Mouse (Mus musculus) megakaryocyte, embryonic 14.5 days (primary cell): ENCODE measurements around the gene 4930572O03Rik.
"Not testable (repeated sequence)": the region's sequence is repeated elsewhere in the genome, so short reads cannot be mapped to it uniquely, and the experiment has no call there.

Source experiments
- FLI1 ChIP-seq: IDR thresholded peaks from 2 replicates; pipeline ENCODE4 v1.6.1; 2012; ENCODE audit warnings: low read length, inconsistent platforms, mixed read lengths
- GATA1 ChIP-seq: IDR thresholded peaks from 3 replicates; pipeline ENCODE4 v1.6.1; 2012; ENCODE audit warnings: mixed read lengths, low read length, inconsistent platforms, borderline replicate concordance

GRCm38 (mm10) chr5:15603008-15603407, 53.9 kb downstream of the 4930572O03Rik start:
- TF ChIP-seq GATA1, FLI1: not testable (repeated sequence)
